Mouse (Mus musculus) MEL (cell line): ENCODE measurements at regions not wholly inside any gene's neighbourhood (a gene's known extent, or its start where the extent isn't known, plus 50 kb on each side); places are given as distances from the start of the nearest gene placed in this dataset.

Experiments
- DNase-seq: peaks from one replicate; pipeline ENCODE4 v3.0.0; 2011; ENCODE audit warnings: low read depth, low spot score
- H3K27ac ChIP-seq: 2 replicates; pipeline ENCODE4 v1.5.1; 2012; ENCODE audit warnings: low read depth, mild to moderate bottlenecking, control low read depth, low read length, moderate library complexity; ENCODE audit not compliant: control insufficient read depth
- H3K27me3 ChIP-seq, 2 experiments: fragments of 150-350 bp in 1 of 2; sonication (generic) in 1 of 2; 2 replicates each; pipeline ENCODE4 v1.6.1; 2012; ENCODE audit warnings: low read length in 2 of 2, mild to moderate bottlenecking in 2 of 2, improper control_type of control experiment in 1 of 2, moderate library complexity in 1 of 2; ENCODE audit not compliant: insufficient read depth in 2 of 2, control insufficient read depth in 1 of 2
- H3K36me3 ChIP-seq, 2 experiments: 2 replicates each; pipeline ENCODE4 v1.6.1; 2012 to 2014; ENCODE audit warnings: low read length in 2 of 2, improper control_type of control experiment in 1 of 2, inconsistent platforms in 1 of 2, mild to moderate bottlenecking in 1 of 2; ENCODE audit not compliant: insufficient read depth in 2 of 2, control insufficient read depth in 1 of 2
- H3K4me1 ChIP-seq, 2 experiments: fragments of 150-350 bp in 1 of 2; sonication (generic) in 1 of 2; 2 replicates each; pipeline ENCODE4 v1.6.1; 2012; ENCODE audit warnings: low read length in 2 of 2, improper control_type of control experiment in 1 of 2, mild to moderate bottlenecking in 1 of 2; ENCODE audit not compliant: insufficient read depth in 2 of 2, control insufficient read depth in 1 of 2
- H3K4me3 ChIP-seq, 2 experiments: fragments of 150-350 bp in 1 of 2; sonication (generic) in 1 of 2; 2 replicates each; pipeline ENCODE4 v1.5.1; 2012; ENCODE audit warnings: low read depth in 2 of 2, low read length in 2 of 2, mild to moderate bottlenecking in 2 of 2, moderate library complexity in 2 of 2, control low read depth in 1 of 2, improper control_type of control experiment in 1 of 2; ENCODE audit not compliant: control insufficient read depth in 1 of 2, insufficient read depth in 1 of 2
- H3K79me2 ChIP-seq: 2 replicates; pipeline ENCODE4 v1.6.1; 2012; ENCODE audit warnings: mild to moderate bottlenecking, low read length, moderate library complexity; ENCODE audit not compliant: control insufficient read depth, poor library complexity, insufficient read depth
- H3K9ac ChIP-seq: 2 replicates; pipeline ENCODE4 v1.6.1; 2012; ENCODE audit warnings: low read depth, mild to moderate bottlenecking, control low read depth, low read length, moderate library complexity; ENCODE audit not compliant: control insufficient read depth, poor library complexity, severe bottlenecking
- H3K9me3 ChIP-seq: fragments of 150-350 bp; sonication (generic); replicated peaks from 2 replicates; pipeline ENCODE4 v1.6.1; 2012; ENCODE audit warnings: mild to moderate bottlenecking, low read length, improper control_type of control experiment, moderate library complexity; ENCODE audit not compliant: insufficient read depth
- BHLHE40 ChIP-seq: IDR thresholded peaks from 2 replicates; pipeline ENCODE4 v1.6.1; 2012; ENCODE audit warnings: low read depth, mild to moderate bottlenecking, inconsistent platforms, low read length, improper control_type of control experiment, borderline replicate concordance
- CHD1 ChIP-seq: IDR thresholded peaks from 2 replicates; pipeline ENCODE4 v1.6.1; 2012; ENCODE audit warnings: low read depth, mild to moderate bottlenecking, inconsistent platforms, low read length, improper control_type of control experiment
- CTCF ChIP-seq, 3 experiments: IDR thresholded peaks in 2 of 3; conservative IDR thresholded peaks in 1 of 3; 2 replicates each; pipeline ENCODE4 v1.5.1; 2011 to 2012; ENCODE audit warnings: low read length in 3 of 3, low read depth in 2 of 3, mild to moderate bottlenecking in 2 of 3, improper control_type of control experiment in 1 of 3, inconsistent platforms in 1 of 3, mixed read lengths in 1 of 3, moderate library complexity in 1 of 3; ENCODE audit not compliant: control insufficient read depth in 1 of 3, insufficient read depth in 1 of 3, poor library complexity in 1 of 3, severe bottlenecking in 1 of 3
- E2F4 ChIP-seq: IDR thresholded peaks from 2 replicates; pipeline ENCODE4 v1.6.1; 2011; ENCODE audit warnings: low read depth, low read length, improper control_type of control experiment, borderline replicate concordance
- EP300 ChIP-seq, 2 experiments: IDR thresholded peaks; 2 replicates each; pipeline ENCODE4 v1.6.1; 2011; ENCODE audit warnings: improper control_type of control experiment in 2 of 2, low read length in 2 of 2, low read depth in 1 of 2, mild to moderate bottlenecking in 1 of 2
- ETS1 ChIP-seq: IDR thresholded peaks from 2 replicates; pipeline ENCODE4 v1.6.1; 2012; ENCODE audit warnings: low read depth, mild to moderate bottlenecking, inconsistent platforms, low read length, improper control_type of control experiment, moderate library complexity
- GATA1 ChIP-seq: IDR thresholded peaks from 2 replicates; pipeline ENCODE4 v1.6.1; 2011; ENCODE audit warnings: low read depth, low read length, improper control_type of control experiment
- JUND ChIP-seq: IDR thresholded peaks from 2 replicates; pipeline ENCODE4 v1.6.1; 2011; ENCODE audit warnings: low read depth, mild to moderate bottlenecking, improper control_type of control experiment, low read length
- KAT2A ChIP-seq: conservative IDR thresholded peaks from 2 replicates; pipeline ENCODE4 v1.6.1; 2012; ENCODE audit warnings: low read depth, low read length, improper control_type of control experiment, inconsistent platforms
- MYB ChIP-seq: IDR thresholded peaks from 2 replicates; pipeline ENCODE4 v1.6.1; 2011; ENCODE audit warnings: mild to moderate bottlenecking, low read depth, low read length, improper control_type of control experiment
- MYC ChIP-seq: IDR thresholded peaks from 2 replicates; pipeline ENCODE4 v1.6.1; 2011; ENCODE audit warnings: low read depth, mild to moderate bottlenecking, low read length, improper control_type of control experiment, moderate library complexity
- POLR2AphosphoS2 ChIP-seq: IDR thresholded peaks from 2 replicates; pipeline ENCODE4 v1.6.1; 2011; ENCODE audit warnings: low read length, improper control_type of control experiment
- RCOR1 ChIP-seq: IDR thresholded peaks from 2 replicates; pipeline ENCODE4 v1.6.1; 2012; ENCODE audit warnings: low read depth, mild to moderate bottlenecking, inconsistent platforms, low read length, improper control_type of control experiment
- SIN3A ChIP-seq: IDR thresholded peaks from 2 replicates; pipeline ENCODE4 v1.6.1; 2012; ENCODE audit warnings: low read length, improper control_type of control experiment, inconsistent platforms
- SMC3 ChIP-seq: IDR thresholded peaks from 2 replicates; pipeline ENCODE4 v1.6.1; 2011; ENCODE audit warnings: low read depth, low read length, improper control_type of control experiment
- TAL1 ChIP-seq: IDR thresholded peaks from 2 replicates; pipeline ENCODE4 v1.6.1; 2012; ENCODE audit warnings: mild to moderate bottlenecking, inconsistent platforms, low read length, moderate library complexity, mixed read lengths
- TCF12 ChIP-seq: IDR thresholded peaks from 2 replicates; pipeline ENCODE4 v1.6.1; 2014; ENCODE audit warnings: low read depth, mild to moderate bottlenecking, inconsistent platforms, low read length, improper control_type of control experiment, moderate library complexity
- USF1 ChIP-seq: IDR thresholded peaks from 2 replicates; pipeline ENCODE4 v1.6.1; 2014; ENCODE audit warnings: low read depth, mild to moderate bottlenecking, inconsistent platforms, low read length, improper control_type of control experiment, moderate library complexity
- USF2 ChIP-seq, 2 experiments: IDR thresholded peaks; 2 replicates each; pipeline ENCODE4 v1.6.1; 2011 to 2012; ENCODE audit warnings: improper control_type of control experiment in 2 of 2, low read length in 2 of 2, borderline replicate concordance in 1 of 2, inconsistent platforms in 1 of 2, low read depth in 1 of 2, mild to moderate bottlenecking in 1 of 2; ENCODE audit not compliant: insufficient read depth in 1 of 2
- ZKSCAN1 ChIP-seq: IDR thresholded peaks from 2 replicates; pipeline ENCODE4 v1.6.1; 2012; ENCODE audit warnings: low read depth, mild to moderate bottlenecking, inconsistent platforms, low read length, improper control_type of control experiment, moderate library complexity
- ZMIZ1 ChIP-seq: IDR thresholded peaks from 2 replicates; pipeline ENCODE4 v1.6.1; 2012; ENCODE audit warnings: low read depth, mild to moderate bottlenecking, inconsistent platforms, low read length, improper control_type of control experiment, moderate library complexity
- ZNF384 ChIP-seq: IDR thresholded peaks from 2 replicates; pipeline ENCODE4 v1.6.1; 2012; ENCODE audit warnings: low read depth, mild to moderate bottlenecking, inconsistent platforms, low read length, improper control_type of control experiment

DNA sequence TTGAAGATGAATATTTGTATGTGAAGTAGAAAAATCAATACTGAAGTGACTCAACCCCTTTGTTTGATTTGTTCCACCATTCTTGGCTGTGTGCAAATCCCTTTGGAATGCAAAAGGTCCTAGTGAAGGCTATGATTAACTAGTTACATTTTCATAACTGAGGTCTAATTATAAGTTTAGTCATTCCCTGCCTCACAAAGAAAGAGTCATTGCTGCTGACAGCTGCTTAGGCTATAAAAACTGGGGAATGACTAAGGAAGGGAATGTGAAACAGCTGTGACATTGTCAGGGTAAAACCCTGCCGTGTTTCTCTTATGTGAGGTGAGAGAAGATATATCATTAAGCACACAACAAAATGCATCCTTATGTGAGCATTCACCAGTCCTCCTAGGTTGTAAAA lies 1033.1 kb downstream of the Cdh18 start:
- Histone ChIP-seq H3K79me2 (no peaks in the 10 kb centered on the region), H3K9me3 (no peaks in the 10 kb centered on the region), H3K36me3 (no peaks in the 10 kb centered on the region), H3K27me3 (no peaks in the 10 kb centered on the region), H3K27ac (no peak overlapping the region), H3K4me3 (no peak overlapping the region), H3K9ac (no peak overlapping the region), H3K4me1 (no peaks in the 10 kb centered on the region)
- TF ChIP-seq SMC3 = no peak
- TF ChIP-seq USF2 (IDR thresholded peaks at IDR 0.05; ENCODE audit: borderline replicate concordance in 1 of 2, insufficient read depth in 1 of 2, low read depth in 1 of 2, low read length in 2 of 2) = no peak
- TF ChIP-seq JUND = no peak
- no peak for TF ChIP-seq TCF12
- no peak for TF ChIP-seq CTCF (IDR thresholded peaks at IDR 0.05 in 2 of 3, conservative IDR thresholded peaks at IDR 0.05 in 1 of 3; ENCODE audit: control insufficient read depth in 1 of 3, insufficient read depth in 1 of 3, low read depth in 2 of 3, low read length in 3 of 3, poor library complexity in 1 of 3, severe bottlenecking in 1 of 3)
- TF ChIP-seq SIN3A = no peak
- TF ChIP-seq ZNF384 = no peak
- no peak for DNase-seq

DNA sequence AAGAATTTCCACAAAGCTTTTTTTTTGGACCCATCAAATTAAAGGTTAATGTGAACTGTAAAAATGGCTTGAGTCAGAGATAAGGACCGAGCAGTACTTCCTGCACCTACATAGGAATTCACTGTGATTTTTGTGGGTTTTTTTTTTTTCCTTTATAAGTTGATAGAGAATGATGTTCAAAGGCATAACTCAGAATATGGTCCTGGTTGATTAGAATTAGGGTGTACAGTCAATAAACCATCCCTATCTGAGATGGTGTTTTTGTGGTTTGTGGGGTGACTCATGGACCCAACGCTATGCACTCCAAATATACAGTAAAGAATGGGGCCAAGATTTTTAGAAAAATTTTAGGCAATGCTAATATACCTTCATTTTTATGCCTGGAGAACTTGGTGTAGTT lies 1041.6 kb downstream of the Cdh18 start:
- H3K27ac ChIP-seq = no peak overlapping the region
- H3K4me3 ChIP-seq = no peak overlapping the region
- peaks cover 0 to 5% of the 10 kb centered on the region in 2 experiments; a peak in 2 of 4 replicates for H3K36me3 ChIP-seq
- no peaks in the 10 kb centered on the region for H3K27me3 ChIP-seq
- no peaks in the 10 kb centered on the region for H3K9me3 ChIP-seq
- peak; percentile 15 for DNase-seq
- no peaks in the 10 kb centered on the region for H3K79me2 ChIP-seq
- TF ChIP-seq MYB (no peak), SMC3 (no peak), EP300 (IDR thresholded peaks at IDR 0.05; ENCODE audit: low read depth in 1 of 2, low read length in 2 of 2) (no peak), CHD1 (no peak), JUND (no peak), RCOR1 (peak; percentile 56; the same call in 1 of the 2 replicates)
- no peaks in the 10 kb centered on the region for H3K4me1 ChIP-seq
- H3K9ac ChIP-seq = no peak overlapping the region

DNA sequence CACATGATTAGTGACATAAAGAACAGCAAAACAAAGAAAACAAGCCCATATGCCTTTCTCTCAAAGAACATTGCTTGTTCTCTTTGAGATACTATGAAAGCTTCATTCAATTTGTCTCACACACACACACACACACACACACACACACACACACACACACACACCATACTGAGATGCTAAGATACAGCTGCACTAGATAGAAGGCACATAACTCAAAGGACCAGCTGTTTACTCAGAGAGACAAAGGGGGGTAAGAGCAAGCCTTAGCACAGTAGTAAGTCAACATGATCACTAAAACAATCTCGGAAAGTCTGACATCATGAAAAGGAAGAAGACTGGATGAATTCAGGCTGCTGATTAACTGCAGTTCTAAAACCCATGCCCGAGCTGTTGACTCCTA lies 1051.6 kb downstream of the Cdh18 start:
- no peak for DNase-seq
- no peak overlapping the region for H3K9ac ChIP-seq
- no peaks in the 10 kb centered on the region for H3K9me3 ChIP-seq
- H3K4me3 ChIP-seq = no peak overlapping the region
- H3K36me3 ChIP-seq = no peaks in the 10 kb centered on the region
- TF ChIP-seq JUND = no peak
- no peak for TF ChIP-seq ZMIZ1
- TF ChIP-seq ETS1 = no peak
- TF ChIP-seq KAT2A = no peak
- TF ChIP-seq RCOR1 = no peak
- TF ChIP-seq ZNF384 = no peak
- no peak for TF ChIP-seq GATA1
- TF ChIP-seq POLR2AphosphoS2 = no peak
- no peak for TF ChIP-seq SMC3
- TF ChIP-seq E2F4 = no peak
- no peak for TF ChIP-seq TAL1
- no peak for TF ChIP-seq MYC
- TF ChIP-seq BHLHE40 = no peak
- no peak for TF ChIP-seq ZKSCAN1
- no peak for TF ChIP-seq USF1
- H3K27me3 ChIP-seq = no peaks in the 10 kb centered on the region
- H3K27ac ChIP-seq = no peak overlapping the region
- H3K79me2 ChIP-seq = no peaks in the 10 kb centered on the region
- no peaks in the 10 kb centered on the region for H3K4me1 ChIP-seq
